Mouse (Mus musculus) olfactory bulb, adult 2 months (tissue): ENCODE measurements around the gene Phb. TPM values are rescaled to one million over a fixed set of nuclear protein-coding genes. Genes with fewer than 3 reads are reported as not detected.
"Not testable (repeated sequence)": the region's sequence is repeated elsewhere in the genome, so short reads cannot be mapped to it uniquely, and the experiment has no call there.

ENCODE experiments used
- H3K27ac ChIP-seq: fragments of 200-500 bp; 2 replicates; pipeline ENCODE4 v1.5.1; 2012; ENCODE audit warnings: low read depth, low read length; ENCODE audit not compliant: insufficient read depth
- H3K4me1 ChIP-seq: fragments of 200-500 bp; 2 replicates; pipeline ENCODE4 v1.6.1; 2012; ENCODE audit warnings: low read length; ENCODE audit not compliant: control insufficient read depth, insufficient read depth
- H3K4me3 ChIP-seq: fragments of 200-500 bp; 2 replicates; pipeline ENCODE4 v1.5.1; 2012; ENCODE audit warnings: mild to moderate bottlenecking, low read depth, low read length, moderate library complexity; ENCODE audit not compliant: insufficient read depth
- CTCF ChIP-seq: fragments of 200-500 bp; IDR thresholded peaks from 2 replicates; pipeline ENCODE4 v1.5.1; 2012; ENCODE audit warnings: low read depth, mild to moderate bottlenecking, low read length, moderate library complexity; ENCODE audit not compliant: insufficient read depth
- POLR2A ChIP-seq: fragments of 200-500 bp; IDR thresholded peaks from 2 replicates; pipeline ENCODE4 v1.6.1; 2012; ENCODE audit warnings: mild to moderate bottlenecking, low read depth, low read length, moderate library complexity; ENCODE audit not compliant: insufficient read depth
- WGBS: fragments of 180-500 bp; shearing (Covaris S2); methylation state at CpG from one replicate; pipeline ENCODE4 v1.1.7; 2018; 5-methylcytosine and 5-hydroxymethylcytosine counted together
- polyA plus RNA-seq: library from polyadenylated mRNA; stranded (reverse); fragments of >200 nt; gene quantifications from 2 replicates; pipeline ENCODE4 v1.2.4, GENCODE M21; 2012; ENCODE audit warnings: low replicate concordance; ENCODE audit not compliant: missing spikeins, insufficient read depth, insufficient read length

Phb gene
- polyA plus RNA-seq, 1 experiment: not detected

DNA sequence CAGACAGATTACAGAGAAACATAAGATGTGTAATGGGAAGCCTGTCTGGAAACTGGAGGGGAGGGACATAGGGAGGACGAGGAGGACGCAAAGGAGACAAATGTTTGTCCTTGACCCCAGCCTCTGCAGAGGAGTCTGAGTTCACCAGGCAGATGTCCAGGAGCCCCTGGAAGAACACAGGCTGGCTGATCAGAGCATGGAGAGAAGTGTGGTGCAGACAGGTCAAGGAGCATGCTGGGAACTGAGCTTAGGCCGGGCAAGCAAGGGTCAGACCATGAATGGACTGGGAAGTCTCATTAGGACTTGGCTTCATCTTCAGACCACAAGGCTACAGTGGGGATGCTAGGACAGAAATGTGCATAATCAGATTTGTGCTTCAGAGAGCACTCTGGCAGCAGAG lies 19.0 kb upstream of the Phb start:
- WGBS: 80% methylated on average over 3 of the region's 3 CpGs
- H3K27ac ChIP-seq: no peak overlapping the region

GRCm38 (mm10) chr11:95648827-95649226 lies 17.9 kb upstream of the Phb start:
- peaks cover 11% of the 10 kb centered on the region for H3K4me1 ChIP-seq
- no peak overlapping the region for H3K4me3 ChIP-seq
- WGBS: 4% methylated on average over 4 of the region's 4 CpGs
- no peak for TF ChIP-seq POLR2A
- no peak for TF ChIP-seq CTCF
- H3K27ac ChIP-seq: no peak overlapping the region

More for the DNA sequence above, 19.0 kb upstream of the Phb start:
- TF ChIP-seq POLR2A (no peak), CTCF (no peak)
- Histone ChIP-seq H3K4me3 (no peak overlapping the region), H3K4me1 (peaks cover 19% of the 10 kb centered on the region)

DNA sequence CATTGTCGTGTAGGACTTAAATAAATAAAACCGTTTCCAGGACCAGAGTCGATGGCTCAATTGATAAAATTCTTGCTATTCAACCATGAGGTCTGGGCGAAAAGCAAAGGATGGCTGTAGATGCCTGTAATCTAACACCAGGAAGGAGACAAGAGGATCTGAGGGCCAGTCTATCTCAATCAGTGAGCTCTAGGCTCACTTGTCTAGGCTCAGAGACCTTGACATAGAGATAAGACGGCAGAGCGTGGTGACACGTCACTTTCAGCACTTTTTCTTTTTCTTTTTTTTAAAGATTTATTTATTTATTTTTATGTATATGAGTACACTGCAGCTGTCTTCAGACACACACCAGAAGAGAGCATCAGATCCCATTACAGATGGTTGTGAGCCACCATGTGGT lies 17.2 kb upstream of the Phb start:
- no peak overlapping the region for H3K4me3 ChIP-seq
- H3K4me1 ChIP-seq: peaks cover 11% of the 10 kb centered on the region
- H3K27ac ChIP-seq: no peak overlapping the region
- TF ChIP-seq CTCF: no peak
- TF ChIP-seq POLR2A: no peak
- WGBS: 81% methylated on average over 7 of the region's 7 CpGs

DNA sequence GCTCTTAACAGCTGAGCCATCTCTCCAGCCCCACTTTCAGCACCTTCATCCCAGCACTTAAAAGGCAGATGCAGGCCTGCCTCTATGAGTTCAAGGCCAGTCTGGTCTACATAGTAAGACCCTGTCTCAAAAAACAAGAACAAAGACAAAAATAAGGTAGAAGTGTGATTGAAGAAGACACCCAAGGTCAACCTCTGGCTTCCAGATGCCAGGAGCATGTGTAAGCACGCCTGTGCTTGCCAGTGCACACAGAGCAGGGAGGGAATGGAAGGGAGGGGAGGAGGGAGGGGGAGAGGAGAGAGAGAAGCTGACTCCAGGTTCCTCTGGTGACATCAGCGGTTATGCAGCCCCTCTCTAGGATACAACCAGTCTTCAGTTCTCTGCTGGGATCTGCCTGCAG lies 16.8 kb upstream of the Phb start:
- TF ChIP-seq POLR2A (no peak), CTCF (no peak)
- Histone ChIP-seq H3K4me1 (peaks cover 9% of the 10 kb centered on the region), H3K27ac (no peak overlapping the region), H3K4me3 (no peak overlapping the region)
- 57% methylated on average over 2 of the region's 2 CpGs for WGBS

DNA sequence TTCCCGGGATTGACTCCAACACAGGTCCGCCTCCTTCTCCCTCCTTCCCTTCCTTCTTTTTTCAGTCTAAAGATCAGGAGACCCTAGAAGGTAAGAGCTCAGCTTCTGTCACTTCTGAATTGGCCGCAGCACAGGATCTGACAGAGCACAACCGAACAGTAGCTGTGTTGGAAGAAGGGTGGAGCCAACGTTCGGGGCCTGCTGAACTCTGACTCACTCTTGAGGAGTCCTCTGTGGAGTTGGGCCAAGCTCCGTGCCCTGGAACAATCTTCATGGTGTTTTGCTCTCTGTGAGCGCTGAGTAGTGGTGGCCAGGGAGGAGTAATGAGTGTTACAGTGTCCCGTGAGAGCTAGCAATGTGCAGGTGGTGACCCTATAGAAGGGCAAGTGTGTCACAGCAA lies 15.8 kb upstream of the Phb start:
- H3K4me3 ChIP-seq: no peak overlapping the region
- H3K27ac ChIP-seq: no peak overlapping the region
- TF ChIP-seq CTCF (no peak), POLR2A (no peak)
- H3K4me1 ChIP-seq: no peaks in the 10 kb centered on the region
- 47% methylated on average over 9 of the region's 9 CpGs for WGBS

GRCm38 (mm10) chr11:95657449-95657848 lies 9.3 kb upstream of the Phb start:
- TF ChIP-seq CTCF (no peak), POLR2A (no peak)
- H3K27ac ChIP-seq: no peak overlapping the region
- WGBS: 72% methylated on average over 4 of the region's 4 CpGs
- H3K4me1 ChIP-seq: no peaks in the 10 kb centered on the region
- no peak overlapping the region for H3K4me3 ChIP-seq

GRCm38 (mm10) chr11:95667177-95667576 lies 420 bp downstream of the Phb start:
- TF ChIP-seq CTCF (no peak), POLR2A (no peak)
- H3K27ac ChIP-seq: no peak overlapping the region
- WGBS: under 1% methylated on average over 11 of the region's 11 CpGs
- H3K4me3 ChIP-seq: peak overlapping the region; percentile 71
- peaks cover 2% of the 10 kb centered on the region; the same call in 1 of the 2 replicates for H3K4me1 ChIP-seq

GRCm38 (mm10) chr11:95668086-95668485 lies 1.3 kb downstream of the Phb start:
- not testable (repeated sequence) for H3K27ac ChIP-seq, H3K4me3 ChIP-seq, H3K4me1 ChIP-seq
- WGBS: 87% methylated on average over 7 of the region's 7 CpGs

DNA sequence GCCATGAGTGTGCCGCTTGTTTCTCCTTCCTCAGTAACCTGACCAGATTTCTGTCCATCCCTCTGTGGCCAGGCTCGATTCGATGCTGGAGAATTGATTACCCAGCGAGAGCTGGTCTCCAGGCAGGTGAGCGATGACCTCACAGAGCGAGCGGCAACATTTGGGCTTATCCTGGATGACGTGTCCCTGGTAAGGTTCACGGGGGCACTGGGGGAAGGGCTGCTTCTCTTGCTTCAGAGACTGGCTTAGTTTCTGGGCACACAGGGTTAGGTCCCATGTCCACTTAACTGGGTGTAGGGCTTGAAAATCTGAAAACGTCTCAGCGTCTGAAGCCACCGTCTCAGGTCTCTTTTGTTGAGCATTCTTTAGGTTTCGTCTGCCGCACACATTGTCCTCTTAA lies 8.7 kb downstream of the Phb start:
- Histone ChIP-seq H3K27ac (no peak overlapping the region), H3K4me1 (peaks cover 6% of the 10 kb centered on the region; the same call in 1 of the 2 replicates), H3K4me3 (no peak overlapping the region)
- no peak for TF ChIP-seq CTCF
- no peak for TF ChIP-seq POLR2A
- 91% methylated on average over 14 of the region's 14 CpGs for WGBS

GRCm38 (mm10) chr11:95676307-95676706 lies 9.6 kb downstream of the Phb start:
- no peak overlapping the region for H3K27ac ChIP-seq
- TF ChIP-seq POLR2A: no peak
- TF ChIP-seq CTCF: peak; percentile 35; the same call in 1 of the 2 replicates
- 23% methylated on average over 6 of the region's 6 CpGs for WGBS

More at GRCm38 (mm10) chr11:95676307-95676706, 9.6 kb downstream of the Phb start:
- Histone ChIP-seq H3K4me3 (no peak overlapping the region), H3K4me1 (peaks cover 6% of the 10 kb centered on the region; the same call in 1 of the 2 replicates)
